Mouse (Mus musculus) limb, embryonic 10.5 days (tissue): Measurements from ENCODE around the gene Myo6. TPM values are rescaled to one million over a fixed set of nuclear protein-coding genes. Genes with fewer than 3 reads are reported as not detected.

ENCODE experiments used
- DNase-seq: peaks from one replicate; pipeline ENCODE4 v3.0.0-alpha.2; 2017; ENCODE audit warnings: low spot score
- H3K27ac ChIP-seq: fragments of 300-500 bp; sonication (generic); 2 replicates; pipeline ENCODE4 v1.5.1; 2016; ENCODE audit warnings: mild to moderate bottlenecking
- H3K27me3 ChIP-seq: fragments of 300-500 bp; sonication (generic); 2 replicates; pipeline ENCODE4 v1.6.1; 2016; ENCODE audit warnings: low read depth, mild to moderate bottlenecking; ENCODE audit not compliant: poor library complexity, severe bottlenecking
- H3K36me3 ChIP-seq: fragments of 300-500 bp; sonication (generic); 2 replicates; pipeline ENCODE4 v1.6.1; 2016; ENCODE audit warnings: mild to moderate bottlenecking, moderate library complexity
- H3K4me1 ChIP-seq: fragments of 300-500 bp; sonication (generic); 2 replicates; pipeline ENCODE4 v1.6.1; 2016
- H3K4me3 ChIP-seq: fragments of 300-500 bp; sonication (generic); 2 replicates; pipeline ENCODE4 v1.5.1; 2016; ENCODE audit warnings: mild to moderate bottlenecking, moderate library complexity
- H3K9me3 ChIP-seq: fragments of 300-500 bp; sonication (generic); replicated peaks from 2 replicates; pipeline ENCODE4 v1.6.1; 2016; ENCODE audit warnings: mild to moderate bottlenecking
- WGBS: fragments of 180-500 bp; shearing (Covaris S2); methylation state at CpG from one replicate; pipeline ENCODE4 v1.1.7; 2016; 5-methylcytosine and 5-hydroxymethylcytosine counted together
- polyA plus RNA-seq: library from polyadenylated mRNA; unstranded; fragments of >200 nt; fragmentation: Nextera tagmentation; extraction: Ambion mirVana; gene quantifications from 2 replicates; pipeline ENCODE4 v1.2.1, GENCODE M21; 2016

Gene Myo6
- polyA plus RNA-seq, 1 experiment from 2014 or later, result 5.9 TPM

- peaks cover 11% of the 10 kb centered on the region; the same call in 1 of the 2 replicates for H3K4me1 ChIP-seq
- no peak overlapping the region for H3K27ac ChIP-seq
- H3K27me3 ChIP-seq, result no peaks in the 10 kb centered on the region
- no peaks in the 10 kb centered on the region for H3K9me3 ChIP-seq
- WGBS, result 89% methylated on average over 16 of the region's 16 CpGs
- H3K36me3 ChIP-seq, result no peaks in the 10 kb centered on the region
- no peak for DNase-seq
- H3K4me3 ChIP-seq, result no peak overlapping the region
Measured at GRCm38 (mm10) chr9:80216786-80217501, 52.1 kb downstream of the Myo6 start.

- H3K9me3 ChIP-seq, result no peaks in the 10 kb centered on the region
- H3K4me3 ChIP-seq, result no peak overlapping the region
- WGBS, result 83% methylated on average over 6 of the region's 6 CpGs
- no peak for DNase-seq
- no peak overlapping the region for H3K27ac ChIP-seq
- peaks cover 11% of the 10 kb centered on the region; the same call in 1 of the 2 replicates for H3K4me1 ChIP-seq
- H3K36me3 ChIP-seq, result no peaks in the 10 kb centered on the region
- H3K27me3 ChIP-seq, result no peaks in the 10 kb centered on the region
Measured at GRCm38 (mm10) chr9:80218718-80219117, 53.9 kb downstream of the Myo6 start.

- no peak for DNase-seq
- WGBS, result 78% methylated on average over 11 of the region's 11 CpGs
- no peak overlapping the region for H3K4me3 ChIP-seq
Measured at GRCm38 (mm10) chr9:80223989-80224635, 59.3 kb downstream of the Myo6 start.

GRCm38 (mm10) chr9:80226579-80227325, 61.9 kb downstream of the Myo6 start:
- no peak for DNase-seq
- Histone ChIP-seq H3K9me3 (no peaks in the 10 kb centered on the region), H3K27ac (no peak overlapping the region), H3K27me3 (no peaks in the 10 kb centered on the region), H3K4me3 (no peak overlapping the region), H3K4me1 (0 out of 2 replicates have a peak, but pooled peaks cover 5% of the 10 kb centered on the region), H3K36me3 (no peaks in the 10 kb centered on the region)
- WGBS, result 89% methylated on average over 5 of the region's 5 CpGs

More at GRCm38 (mm10) chr9:80223989-80224635, 59.3 kb downstream of the Myo6 start:
- Histone ChIP-seq H3K4me1 (0 out of 2 replicates have a peak, but pooled peaks cover 7% of the 10 kb centered on the region), H3K27ac (no peak overlapping the region), H3K27me3 (no peaks in the 10 kb centered on the region), H3K9me3 (no peaks in the 10 kb centered on the region), H3K36me3 (no peaks in the 10 kb centered on the region)

- Histone ChIP-seq H3K4me3 (no peak overlapping the region), H3K4me1 (no peaks in the 10 kb centered on the region), H3K36me3 (no peaks in the 10 kb centered on the region), H3K27ac (no peak overlapping the region), H3K9me3 (no peaks in the 10 kb centered on the region), H3K27me3 (no peaks in the 10 kb centered on the region)
- no peak for DNase-seq
- WGBS, result 80% methylated on average over 4 of the region's 4 CpGs
Measured at GRCm38 (mm10) chr9:80233831-80234455, 69.1 kb downstream of the Myo6 start.

GRCm38 (mm10) chr9:80237184-80237799, 72.5 kb downstream of the Myo6 start:
- Histone ChIP-seq H3K9me3 (no peaks in the 10 kb centered on the region), H3K4me1 (peaks cover 4% of the 10 kb centered on the region; the same call in 1 of the 2 replicates), H3K27ac (no peak overlapping the region), H3K4me3 (no peak overlapping the region), H3K27me3 (no peaks in the 10 kb centered on the region), H3K36me3 (no peaks in the 10 kb centered on the region)
- DNase-seq, result no peak
- WGBS, result 81% methylated on average over 1 of the region's 1 CpGs

- H3K4me1 ChIP-seq, result peaks cover 4% of the 10 kb centered on the region; the same call in 1 of the 2 replicates
- no peak overlapping the region for H3K4me3 ChIP-seq
- no peaks in the 10 kb centered on the region for H3K36me3 ChIP-seq
- no peak overlapping the region for H3K27ac ChIP-seq
- no peak for DNase-seq
- WGBS, result 75% methylated on average over 6 of the region's 6 CpGs
- no peaks in the 10 kb centered on the region for H3K27me3 ChIP-seq
- no peaks in the 10 kb centered on the region for H3K9me3 ChIP-seq
Measured at GRCm38 (mm10) chr9:80241719-80242118, 76.9 kb downstream of the Myo6 start.

- H3K27ac ChIP-seq, result no peak overlapping the region
- H3K4me3 ChIP-seq, result no peak overlapping the region
- H3K4me1 ChIP-seq, result no peaks in the 10 kb centered on the region
- no peaks in the 10 kb centered on the region for H3K36me3 ChIP-seq
- WGBS, result 93% methylated on average over 10 of the region's 10 CpGs
- H3K9me3 ChIP-seq, result no peaks in the 10 kb centered on the region
- DNase-seq, result no peak
- H3K27me3 ChIP-seq, result no peaks in the 10 kb centered on the region
Measured at GRCm38 (mm10) chr9:80252146-80252545, 87.3 kb downstream of the Myo6 start.

- 96% methylated on average over 9 of the region's 9 CpGs for WGBS
- no peak overlapping the region for H3K27ac ChIP-seq
Measured at GRCm38 (mm10) chr9:80253241-80253640, 88.4 kb downstream of the Myo6 start.

GRCm38 (mm10) chr9:80256561-80256960, 91.7 kb downstream of the Myo6 start:
- no peak for DNase-seq
- Histone ChIP-seq H3K4me1 (peaks cover 11% of the 10 kb centered on the region), H3K9me3 (no peaks in the 10 kb centered on the region), H3K36me3 (no peaks in the 10 kb centered on the region), H3K4me3 (no peak overlapping the region), H3K27me3 (no peaks in the 10 kb centered on the region), H3K27ac (no peak overlapping the region)
- WGBS, result 97% methylated on average over 2 of the region's 2 CpGs

More at GRCm38 (mm10) chr9:80253241-80253640, 88.4 kb downstream of the Myo6 start:
- Histone ChIP-seq H3K27me3 (no peaks in the 10 kb centered on the region), H3K9me3 (no peaks in the 10 kb centered on the region), H3K4me3 (no peak overlapping the region), H3K36me3 (no peaks in the 10 kb centered on the region), H3K4me1 (peaks cover 3% of the 10 kb centered on the region)
- DNase-seq, result no peak

GRCm38 (mm10) chr9:80258396-80258795, 93.6 kb downstream of the Myo6 start:
- Histone ChIP-seq H3K4me1 (peaks cover 25% of the 10 kb centered on the region), H3K36me3 (no peaks in the 10 kb centered on the region), H3K9me3 (no peaks in the 10 kb centered on the region), H3K27ac (no peak overlapping the region), H3K4me3 (no peak overlapping the region), H3K27me3 (no peaks in the 10 kb centered on the region)
- DNase-seq, result no peak
- 59% methylated on average over 6 of the region's 6 CpGs for WGBS

- Histone ChIP-seq H3K4me3 (no peak overlapping the region), H3K4me1 (peaks cover 27% of the 10 kb centered on the region), H3K36me3 (no peaks in the 10 kb centered on the region), H3K27me3 (no peaks in the 10 kb centered on the region), H3K9me3 (no peaks in the 10 kb centered on the region), H3K27ac (no peak overlapping the region)
- DNase-seq, result no peak
- WGBS, result 86% methylated on average over 3 of the region's 3 CpGs
Measured at GRCm38 (mm10) chr9:80260905-80261304, 96.1 kb downstream of the Myo6 start.
